Mouse (Mus musculus) small intestine, adult 2 months (tissue): ENCODE measurements around the gene Osmr. TPM values are rescaled to one million over a fixed set of nuclear protein-coding genes. Genes with fewer than 3 reads are reported as not detected.

ENCODE experiments used
- H3K27ac ChIP-seq: fragments of 200-500 bp; 2 replicates; pipeline ENCODE4 v1.5.1; 2012; ENCODE audit warnings: low read depth, low read length, control low read depth, inconsistent platforms; ENCODE audit not compliant: insufficient read depth
- H3K27me3 ChIP-seq: fragments of 200-500 bp; 2 replicates; pipeline ENCODE4 v1.6.1; 2012; ENCODE audit warnings: mild to moderate bottlenecking, moderate library complexity, low read length, inconsistent platforms; ENCODE audit not compliant: control insufficient read depth, insufficient read depth
- H3K36me3 ChIP-seq: fragments of 200-500 bp; 2 replicates; pipeline ENCODE4 v1.6.1; 2012; ENCODE audit warnings: mild to moderate bottlenecking, low read length, control low read depth, inconsistent platforms; ENCODE audit not compliant: control insufficient read depth, insufficient read depth
- H3K4me1 ChIP-seq: fragments of 200-500 bp; 2 replicates; pipeline ENCODE4 v1.6.1; 2012; ENCODE audit warnings: low read length, inconsistent platforms, mixed read lengths; ENCODE audit not compliant: control insufficient read depth, insufficient read depth, insufficient read length
- H3K4me3 ChIP-seq: fragments of 200-500 bp; 2 replicates; pipeline ENCODE4 v1.5.1; 2012; ENCODE audit warnings: low read depth, mild to moderate bottlenecking, control low read depth, inconsistent platforms, low read length, moderate library complexity
- CTCF ChIP-seq: fragments of 200-500 bp; IDR thresholded peaks from 2 replicates; pipeline ENCODE4 v1.5.1; 2012; ENCODE audit warnings: low read depth, mild to moderate bottlenecking, control low read depth, inconsistent platforms, low read length, moderate library complexity, mixed read lengths; ENCODE audit not compliant: insufficient replicate concordance, insufficient read length; ENCODE audit errors: extremely low read depth
- POLR2A ChIP-seq: fragments of 200-500 bp; IDR thresholded peaks from 2 replicates; pipeline ENCODE4 v1.6.1; 2012; ENCODE audit warnings: low read depth, mild to moderate bottlenecking, control low read depth, inconsistent platforms, low read length, moderate library complexity
- WGBS: fragments of 180-500 bp; shearing (Covaris S2); methylation state at CpG from one replicate; pipeline ENCODE4 v1.1.7; 2018; 5-methylcytosine and 5-hydroxymethylcytosine counted together
- polyA plus RNA-seq: library from polyadenylated mRNA; depleted of rRNA; stranded (reverse); fragments of >200 nt; gene quantifications from 2 replicates; pipeline ENCODE4 v1.2.3, GENCODE M21; 2012

The Osmr gene
- polyA plus RNA-seq, 1 experiment: 1.9 TPM

GRCm38 (mm10) chr15:6903286-6903975 is 28.7 kb upstream of the Osmr start:
- TF ChIP-seq POLR2A (no peak), CTCF (no peak)
- WGBS: 73% methylated on average over 9 of the region's 9 CpGs
- no peaks in the 10 kb centered on the region; the same call in 1 of the 2 replicates for H3K4me1 ChIP-seq
- H3K4me3 ChIP-seq: no peak overlapping the region
- no peaks in the 10 kb centered on the region for H3K36me3 ChIP-seq
- no peak overlapping the region for H3K27ac ChIP-seq
- H3K27me3 ChIP-seq: no peaks in the 10 kb centered on the region

- no peak for TF ChIP-seq CTCF
- no peak for TF ChIP-seq POLR2A
- H3K27ac ChIP-seq: no peak overlapping the region
- no peak overlapping the region for H3K4me3 ChIP-seq
- WGBS: 77% methylated on average over 5 of the region's 5 CpGs
- no peaks in the 10 kb centered on the region for H3K36me3 ChIP-seq
- H3K4me1 ChIP-seq: no peaks in the 10 kb centered on the region; the same call in 1 of the 2 replicates
- H3K27me3 ChIP-seq: no peaks in the 10 kb centered on the region
Measured at GRCm38 (mm10) chr15:6901982-6902639, 27.3 kb upstream of the Osmr start.

DNA sequence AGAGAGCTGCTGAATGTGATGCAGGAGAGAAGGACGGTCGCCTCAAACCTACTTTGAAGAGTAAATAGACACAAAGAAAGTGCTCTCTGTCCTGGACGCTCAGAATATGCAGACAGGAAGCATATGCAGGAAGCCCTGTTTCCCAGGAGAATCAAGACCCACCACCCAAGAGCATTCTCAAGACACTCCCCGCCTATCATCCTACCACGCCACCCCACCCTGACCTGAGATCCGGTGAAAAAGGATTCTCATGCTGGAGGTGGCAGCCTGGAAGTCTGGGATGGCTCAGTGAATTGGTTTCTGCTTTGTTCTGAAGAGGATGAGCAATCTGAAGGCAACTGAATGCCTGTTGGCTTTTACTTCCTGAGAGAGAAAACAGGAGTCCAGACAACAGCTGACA is 26.5 kb upstream of the Osmr start:
- no peaks in the 10 kb centered on the region for H3K27me3 ChIP-seq
- no peaks in the 10 kb centered on the region for H3K36me3 ChIP-seq
- 71% methylated on average over 6 of the region's 6 CpGs for WGBS
- no peak overlapping the region for H3K4me3 ChIP-seq
- no peak overlapping the region for H3K27ac ChIP-seq
- TF ChIP-seq CTCF (no peak), POLR2A (no peak)
- no peaks in the 10 kb centered on the region; the same call in 1 of the 2 replicates for H3K4me1 ChIP-seq

DNA sequence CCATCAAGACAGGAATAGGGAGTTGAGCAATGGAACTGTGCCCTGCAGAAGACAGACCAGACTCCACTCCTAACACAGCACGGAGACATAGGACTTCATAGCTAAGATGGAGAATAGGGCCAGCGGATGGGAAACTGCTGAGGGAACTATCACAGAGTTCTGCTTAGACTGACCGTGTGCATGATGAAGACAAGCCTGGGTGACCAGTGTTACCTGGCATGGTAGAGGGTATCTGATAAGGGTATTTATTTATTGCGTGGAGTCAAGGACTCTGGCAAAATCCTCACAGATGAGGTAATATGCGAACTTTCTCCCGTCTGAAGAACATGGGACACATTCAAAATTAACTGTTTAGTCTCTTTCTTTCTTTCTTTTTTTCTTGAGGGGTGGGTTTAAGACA is 9.5 kb upstream of the Osmr start:
- TF ChIP-seq CTCF (no peak), POLR2A (no peak)
- no peaks in the 10 kb centered on the region for H3K36me3 ChIP-seq
- 65% methylated on average over 6 of the region's 6 CpGs for WGBS
- H3K4me3 ChIP-seq: no peak overlapping the region
- no peak overlapping the region for H3K27ac ChIP-seq
- peaks cover 3% of the 10 kb centered on the region; the same call in 1 of the 2 replicates for H3K4me1 ChIP-seq
- H3K27me3 ChIP-seq: no peaks in the 10 kb centered on the region; the same call in 1 of the 2 replicates

- no peak overlapping the region for H3K4me3 ChIP-seq
- H3K36me3 ChIP-seq: no peaks in the 10 kb centered on the region
Measured at GRCm38 (mm10) chr15:6883816-6884215, 9.0 kb upstream of the Osmr start.

DNA sequence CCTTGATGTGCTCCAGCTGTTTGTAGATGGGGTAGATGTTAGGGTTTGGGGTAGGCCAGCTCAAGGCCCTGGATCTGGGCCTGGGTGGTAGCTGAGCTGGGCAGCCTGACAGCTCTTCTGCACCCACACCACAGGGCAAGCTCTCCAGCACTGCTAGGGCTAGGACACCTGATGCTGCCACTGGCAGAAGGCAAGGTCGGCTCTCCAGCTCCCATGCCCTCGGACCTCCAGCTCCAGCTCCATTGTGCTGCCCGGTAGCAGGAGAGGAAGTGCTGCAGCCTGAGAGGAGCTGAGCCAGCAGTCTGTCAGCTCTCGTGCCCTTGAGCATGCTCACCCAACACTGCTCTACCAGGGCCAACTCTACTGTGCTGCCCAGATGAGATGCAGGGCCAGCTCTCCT is 8.3 kb upstream of the Osmr start:
- H3K4me3 ChIP-seq: no peak overlapping the region
- WGBS: 71% methylated on average over 4 of the region's 4 CpGs
- TF ChIP-seq CTCF (no peak), POLR2A (no peak)
- H3K27me3 ChIP-seq: no peaks in the 10 kb centered on the region; the same call in 1 of the 2 replicates
- no peaks in the 10 kb centered on the region for H3K36me3 ChIP-seq
- no peak overlapping the region for H3K27ac ChIP-seq
- peaks cover 3% of the 10 kb centered on the region; the same call in 1 of the 2 replicates for H3K4me1 ChIP-seq

More at GRCm38 (mm10) chr15:6883816-6884215, 9.0 kb upstream of the Osmr start:
- 55% methylated on average over 5 of the region's 5 CpGs for WGBS
- TF ChIP-seq POLR2A (no peak), CTCF (peak; percentile 39; the same call in 1 of the 2 replicates)
- H3K27ac ChIP-seq: no peak overlapping the region
- H3K4me1 ChIP-seq: peaks cover 3% of the 10 kb centered on the region; the same call in 1 of the 2 replicates
- H3K27me3 ChIP-seq: no peaks in the 10 kb centered on the region; the same call in 1 of the 2 replicates

- Histone ChIP-seq H3K4me1 (peaks cover 3% of the 10 kb centered on the region; the same call in 1 of the 2 replicates), H3K36me3 (no peaks in the 10 kb centered on the region), H3K27ac (no peak overlapping the region), H3K4me3 (no peak overlapping the region), H3K27me3 (no peaks in the 10 kb centered on the region; the same call in 1 of the 2 replicates)
- 27% methylated on average over 7 of the region's 7 CpGs for WGBS
- peak; percentile 33; the same call in 1 of the 2 replicates for TF ChIP-seq CTCF
- TF ChIP-seq POLR2A: no peak
Measured at GRCm38 (mm10) chr15:6882180-6882579, 7.4 kb upstream of the Osmr start.
